Mouse (Mus musculus) stomach, embryonic 16.5 days (tissue): Measurements from ENCODE around the gene Tmem150b. TPM values are rescaled to one million over a fixed set of nuclear protein-coding genes. Genes with fewer than 3 reads are reported as not detected.

ENCODE experiments used
- ATAC-seq: fragments of 200-750 bp; cut with Nextera tagmentation; 2 replicates; pipeline ENCODE4 v1.8.0; 2017; ENCODE audit warnings: moderate number of reproducible peaks, moderate TSS enrichment; ENCODE audit not compliant: insufficient read depth, low FRiP score
- H3K27ac ChIP-seq: fragments of 300-500 bp; sonication (generic); 2 replicates; pipeline ENCODE4 v1.5.1; 2014; ENCODE audit warnings: low read length
- H3K27me3 ChIP-seq: fragments of 300-500 bp; sonication (generic); 2 replicates; pipeline ENCODE4 v1.6.1; 2014; ENCODE audit warnings: low read length, control low read depth, mixed read lengths; ENCODE audit not compliant: control insufficient read depth, insufficient read depth
- H3K36me3 ChIP-seq: fragments of 300-500 bp; sonication (generic); 2 replicates; pipeline ENCODE4 v1.6.1; 2014; ENCODE audit warnings: low read length; ENCODE audit not compliant: control insufficient read depth, insufficient read depth
- H3K4me1 ChIP-seq: fragments of 300-500 bp; sonication (generic); 2 replicates; pipeline ENCODE4 v1.6.1; 2014; ENCODE audit warnings: low read length, control low read depth, mixed read lengths; ENCODE audit not compliant: control insufficient read depth, insufficient read depth
- H3K4me2 ChIP-seq: fragments of 300-500 bp; sonication (generic); 2 replicates; pipeline ENCODE4 v1.6.1; 2014; ENCODE audit warnings: low read depth, low read length, mixed read lengths
- H3K4me3 ChIP-seq: fragments of 300-500 bp; sonication (generic); replicated peaks from 2 replicates; pipeline ENCODE4 v1.5.1; 2014; ENCODE audit warnings: mild to moderate bottlenecking, low read length
- H3K9ac ChIP-seq: fragments of 300-500 bp; sonication (generic); 2 replicates; pipeline ENCODE4 v1.6.1; 2014; ENCODE audit warnings: low read length
- H3K9me3 ChIP-seq: fragments of 300-500 bp; sonication (generic); replicated peaks from 2 replicates; pipeline ENCODE4 v1.6.1; 2016; ENCODE audit warnings: low read length, control low read depth; ENCODE audit not compliant: control insufficient read depth
- WGBS: fragments of 180-500 bp; shearing (Covaris S2); extraction: QIAGEN DNeasy Blood & Tissue Kit; methylation state at CpG from one replicate; pipeline ENCODE4 v1.1.7; 2014; 5-methylcytosine and 5-hydroxymethylcytosine counted together
- polyA plus RNA-seq: library from polyadenylated mRNA; unstranded; fragments of >200 nt; fragmentation: Nextera tagmentation; extraction: Ambion mirVana; gene quantifications from 2 replicates; pipeline ENCODE4 v1.2.1, GENCODE M21; 2015

Tmem150b gene
- polyA plus RNA-seq, 1 experiment from 2014 or later: 0.76 TPM

DNA sequence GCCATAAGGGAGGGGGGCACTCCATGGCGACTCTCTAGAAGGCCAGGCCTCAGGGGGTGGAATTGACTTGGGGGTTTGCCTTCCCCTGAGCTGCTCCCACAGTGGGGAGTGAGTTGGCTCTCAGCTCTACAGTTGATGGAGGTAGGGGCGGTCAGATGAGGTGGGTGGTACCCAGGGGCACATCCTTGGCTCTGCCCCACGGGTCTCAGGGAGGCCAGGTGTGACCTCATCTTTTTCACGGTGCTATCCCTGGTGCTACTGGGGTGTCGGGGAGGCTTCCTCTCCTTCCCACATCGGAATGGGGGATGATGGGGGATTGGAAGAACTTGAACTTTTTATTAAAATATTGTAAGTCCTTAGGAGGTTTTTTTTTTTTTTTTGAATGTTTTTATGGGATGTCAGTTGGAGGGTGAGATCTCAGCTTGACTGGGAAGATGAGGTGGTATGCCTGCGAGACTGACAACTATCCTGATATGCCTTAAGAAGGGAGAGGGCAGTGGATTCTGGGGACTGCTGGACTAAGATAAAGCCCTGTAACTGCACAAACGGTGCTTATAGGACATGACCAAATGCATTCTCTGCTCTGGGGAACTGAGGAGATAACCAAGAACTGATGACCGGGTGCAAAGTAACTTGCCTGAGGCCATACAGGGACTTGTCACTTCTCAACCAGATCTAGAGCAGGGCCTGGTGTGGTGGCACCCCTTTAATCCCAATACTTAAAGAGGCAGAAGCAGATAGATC lies 22.3 kb upstream of the Tmem150b start:
- Histone ChIP-seq H3K4me1 (peaks cover 23% of the 10 kb centered on the region), H3K9me3 (no peaks in the 10 kb centered on the region), H3K36me3 (peaks cover 10% of the 10 kb centered on the region; the same call in 1 of the 2 replicates), H3K4me3 (no peak overlapping the region), H3K9ac (no peak overlapping the region), H3K27ac (no peak overlapping the region), H3K4me2 (no peak overlapping the region), H3K27me3 (no peaks in the 10 kb centered on the region)
- ATAC-seq: no peak
- WGBS: 73% methylated on average over 9 of the region's 9 CpGs

DNA sequence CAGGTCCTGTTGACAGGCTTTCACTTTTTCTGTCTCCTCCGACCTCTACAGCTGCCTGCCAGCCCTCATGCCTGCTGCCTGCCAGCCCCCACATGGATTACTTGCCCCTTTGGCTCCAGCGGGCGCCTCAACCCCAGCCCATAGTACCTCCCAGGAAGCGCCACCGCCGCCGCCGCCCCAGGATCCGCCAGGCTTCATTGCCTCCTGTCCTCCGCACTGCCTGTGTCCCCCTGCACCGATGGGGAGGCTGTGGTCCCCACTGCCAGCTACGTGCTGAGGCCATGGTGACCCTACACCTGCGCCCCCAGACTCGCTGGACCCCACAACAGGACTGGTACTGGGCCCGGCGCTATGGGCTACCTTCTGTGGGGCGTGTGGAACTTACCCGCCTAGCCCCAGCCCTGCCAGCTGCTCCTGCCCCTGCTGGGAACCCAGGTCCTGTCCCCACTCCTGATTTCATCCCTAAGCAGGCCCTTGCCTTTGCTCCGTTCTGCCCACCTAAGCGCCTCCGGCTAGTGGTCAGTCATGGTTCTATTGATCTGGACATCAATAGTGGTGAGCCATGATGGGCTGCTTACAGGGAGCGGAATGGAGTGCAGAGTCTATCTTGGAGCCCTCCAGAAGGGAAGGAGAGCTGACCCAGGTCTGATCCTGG lies 21.4 kb upstream of the Tmem150b start:
- 89% methylated on average over 22 of the region's 22 CpGs for WGBS
- ATAC-seq: no peak
- peaks cover 10% of the 10 kb centered on the region; the same call in 1 of the 2 replicates for H3K36me3 ChIP-seq
- no peak overlapping the region for H3K4me2 ChIP-seq
- H3K4me3 ChIP-seq: no peak overlapping the region
- H3K9ac ChIP-seq: no peak overlapping the region
- no peaks in the 10 kb centered on the region for H3K9me3 ChIP-seq
- no peak overlapping the region for H3K27ac ChIP-seq
- peaks cover 23% of the 10 kb centered on the region for H3K4me1 ChIP-seq
- H3K27me3 ChIP-seq: no peaks in the 10 kb centered on the region

GRCm38 (mm10) chr7:4744886-4745285 lies 19.8 kb upstream of the Tmem150b start:
- Histone ChIP-seq H3K9ac (no peak overlapping the region), H3K4me3 (no peak overlapping the region), H3K4me1 (peaks cover 26% of the 10 kb centered on the region), H3K27me3 (no peaks in the 10 kb centered on the region), H3K4me2 (no peak overlapping the region), H3K27ac (no peak overlapping the region), H3K9me3 (no peaks in the 10 kb centered on the region), H3K36me3 (peaks cover 10% of the 10 kb centered on the region; the same call in 1 of the 2 replicates)
- ATAC-seq: no peak
- WGBS: over 99% methylated on average over 5 of the region's 6 CpGs

GRCm38 (mm10) chr7:4743354-4743753 lies 18.3 kb upstream of the Tmem150b start:
- Histone ChIP-seq H3K9me3 (no peaks in the 10 kb centered on the region), H3K9ac (no peak overlapping the region), H3K4me2 (no peak overlapping the region), H3K27me3 (no peaks in the 10 kb centered on the region), H3K4me3 (no peak overlapping the region), H3K36me3 (peaks cover 10% of the 10 kb centered on the region; the same call in 1 of the 2 replicates), H3K27ac (no peak overlapping the region), H3K4me1 (peaks cover 32% of the 10 kb centered on the region)
- 52% methylated on average over 2 of the region's 2 CpGs for WGBS
- ATAC-seq: no peak

DNA sequence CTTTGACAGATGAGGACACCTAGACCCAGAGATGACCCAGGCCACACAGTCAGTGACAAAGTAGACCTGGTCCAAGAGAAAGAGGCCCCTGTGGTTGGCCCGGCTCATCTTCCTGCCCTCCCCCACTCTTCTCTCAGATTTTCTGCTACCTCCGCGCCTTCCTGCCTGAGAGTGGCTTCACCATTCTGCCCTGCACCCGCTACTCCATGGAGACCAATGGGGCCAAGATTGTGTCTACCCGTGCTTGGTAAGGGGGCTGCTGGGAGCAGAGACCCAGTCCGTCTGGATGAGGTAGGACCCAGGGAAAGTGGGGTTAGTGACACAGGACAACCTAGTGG lies 17.4 kb upstream of the Tmem150b start:
- no peak for ATAC-seq
- peaks cover 29% of the 10 kb centered on the region for H3K4me1 ChIP-seq
- H3K9me3 ChIP-seq: no peaks in the 10 kb centered on the region
- no peak overlapping the region for H3K4me2 ChIP-seq
- H3K9ac ChIP-seq: no peak overlapping the region; the same call in 1 of the 2 replicates
- H3K27ac ChIP-seq: no peak overlapping the region
- 78% methylated on average over 6 of the region's 6 CpGs for WGBS
- H3K36me3 ChIP-seq: peaks cover 10% of the 10 kb centered on the region; the same call in 1 of the 2 replicates
- no peaks in the 10 kb centered on the region for H3K27me3 ChIP-seq
- H3K4me3 ChIP-seq: no peak overlapping the region

DNA sequence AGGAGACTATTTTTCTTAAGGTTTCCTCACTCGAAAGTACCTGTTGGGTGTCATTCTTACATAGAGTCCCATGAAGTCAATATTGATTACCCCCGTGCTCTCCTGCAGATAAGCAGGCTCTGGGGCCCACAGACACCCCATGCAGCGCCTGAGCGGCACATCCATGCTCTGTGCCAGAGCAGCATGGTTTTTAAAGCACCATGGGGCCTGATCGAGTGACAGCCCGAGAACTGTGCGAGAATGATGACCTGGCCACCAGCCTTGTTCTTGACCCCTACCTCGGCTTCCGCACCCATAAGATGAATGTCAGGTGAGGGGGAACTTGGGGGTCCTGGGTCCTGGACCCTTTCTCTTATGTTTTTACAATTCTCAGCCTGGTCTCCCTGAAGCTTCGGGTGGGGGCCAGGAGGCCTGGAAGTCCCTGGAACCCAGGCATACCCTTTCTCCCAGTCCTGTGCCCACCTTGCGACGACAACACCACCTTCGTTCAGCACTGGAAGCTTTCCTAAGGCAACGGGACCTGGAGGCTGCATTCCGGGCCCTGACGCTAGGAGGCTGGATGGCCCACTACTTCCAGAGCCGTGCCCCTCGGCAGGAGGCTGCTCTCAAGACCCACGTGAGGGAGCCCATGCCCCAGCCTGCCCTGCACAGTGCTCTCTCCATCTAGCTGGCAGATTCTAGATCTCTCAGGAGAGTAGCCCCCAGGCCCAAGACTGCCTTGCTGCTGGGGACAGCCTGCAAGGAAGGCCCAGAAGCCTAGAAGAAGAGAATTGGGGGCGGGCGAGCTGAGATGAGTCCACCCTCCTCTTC lies 16.8 kb upstream of the Tmem150b start:
- Histone ChIP-seq H3K36me3 (peaks cover 10% of the 10 kb centered on the region; the same call in 1 of the 2 replicates), H3K4me1 (peaks cover 29% of the 10 kb centered on the region), H3K27ac (no peak overlapping the region; the same call in 1 of the 2 replicates), H3K4me3 (peak overlapping the region; percentile 69), H3K4me2 (peak overlapping the region; percentile 86), H3K9ac (peak overlapping the region; percentile 90; the same call in 1 of the 2 replicates), H3K9me3 (no peaks in the 10 kb centered on the region), H3K27me3 (no peaks in the 10 kb centered on the region)
- 70% methylated on average over 21 of the region's 21 CpGs for WGBS
- no peak for ATAC-seq

GRCm38 (mm10) chr7:4741151-4741550 lies 16.1 kb upstream of the Tmem150b start:
- peaks cover 29% of the 10 kb centered on the region for H3K4me1 ChIP-seq
- peak overlapping the region; percentile 86 for H3K4me2 ChIP-seq
- H3K36me3 ChIP-seq: peaks cover 4% of the 10 kb centered on the region; the same call in 1 of the 2 replicates
- no peaks in the 10 kb centered on the region for H3K9me3 ChIP-seq
- 3% methylated on average over 4 of the region's 4 CpGs for WGBS
- peak overlapping the region; percentile 69 for H3K4me3 ChIP-seq
- H3K27ac ChIP-seq: peak overlapping the region; percentile 89
- H3K27me3 ChIP-seq: no peaks in the 10 kb centered on the region
- H3K9ac ChIP-seq: peak overlapping the region; percentile 90
- no peak for ATAC-seq

DNA sequence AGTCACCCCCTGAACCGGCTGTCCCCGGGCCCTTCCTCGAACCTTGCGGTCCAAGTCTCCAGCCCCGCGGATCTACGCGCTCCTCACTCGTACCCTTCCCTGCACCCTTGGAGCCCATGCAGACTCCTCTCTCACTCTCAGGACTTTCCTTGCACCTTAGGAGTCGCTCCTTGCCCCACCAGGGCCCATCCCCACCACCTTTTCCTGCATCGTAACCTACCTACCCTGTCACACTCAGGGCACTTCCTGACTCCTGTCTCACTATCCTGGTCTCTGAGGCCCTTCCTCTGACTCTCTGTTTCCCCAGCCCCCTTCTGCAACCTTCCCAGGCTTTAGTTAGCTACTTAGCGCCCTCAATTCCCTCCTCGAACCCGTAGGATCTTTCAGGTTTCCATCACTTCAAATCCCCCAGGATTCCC lies 15.3 kb upstream of the Tmem150b start:
- WGBS: 0% methylated on average over 14 of the region's 14 CpGs
- H3K27me3 ChIP-seq: no peaks in the 10 kb centered on the region
- peaks cover 29% of the 10 kb centered on the region for H3K4me1 ChIP-seq
- ATAC-seq: peak; percentile 7; the same call in 1 of the 2 replicates
- H3K9ac ChIP-seq: peak overlapping the region; percentile 90
- H3K9me3 ChIP-seq: no peaks in the 10 kb centered on the region
- H3K4me3 ChIP-seq: peak overlapping the region; percentile 69
- H3K36me3 ChIP-seq: no peaks in the 10 kb centered on the region
- H3K4me2 ChIP-seq: peak overlapping the region; percentile 86
- peak overlapping the region; percentile 89 for H3K27ac ChIP-seq
